Mouse (Mus musculus) heart, adult 2 months (tissue): ENCODE measurements around the gene Zfp946.

Experiments used
- CTCF ChIP-seq: fragments of 200-600 bp; IDR thresholded peaks from 2 replicates; pipeline ENCODE4 v1.8.1; 2022; ENCODE audit warnings: antibody characterized with exemption, mild to moderate bottlenecking, moderate library complexity
- EP300 ChIP-seq: fragments of 200-500 bp; IDR thresholded peaks from 2 replicates; pipeline ENCODE4 v1.6.1; 2011; ENCODE audit warnings: low read depth, low read length, control low read depth; ENCODE audit not compliant: insufficient read depth
- POLR2A ChIP-seq: fragments of 200-500 bp; IDR thresholded peaks from 2 replicates; pipeline ENCODE4 v1.6.1; 2011; ENCODE audit warnings: mild to moderate bottlenecking, low read depth, low read length, control low read depth; ENCODE audit not compliant: insufficient read depth

DNA sequence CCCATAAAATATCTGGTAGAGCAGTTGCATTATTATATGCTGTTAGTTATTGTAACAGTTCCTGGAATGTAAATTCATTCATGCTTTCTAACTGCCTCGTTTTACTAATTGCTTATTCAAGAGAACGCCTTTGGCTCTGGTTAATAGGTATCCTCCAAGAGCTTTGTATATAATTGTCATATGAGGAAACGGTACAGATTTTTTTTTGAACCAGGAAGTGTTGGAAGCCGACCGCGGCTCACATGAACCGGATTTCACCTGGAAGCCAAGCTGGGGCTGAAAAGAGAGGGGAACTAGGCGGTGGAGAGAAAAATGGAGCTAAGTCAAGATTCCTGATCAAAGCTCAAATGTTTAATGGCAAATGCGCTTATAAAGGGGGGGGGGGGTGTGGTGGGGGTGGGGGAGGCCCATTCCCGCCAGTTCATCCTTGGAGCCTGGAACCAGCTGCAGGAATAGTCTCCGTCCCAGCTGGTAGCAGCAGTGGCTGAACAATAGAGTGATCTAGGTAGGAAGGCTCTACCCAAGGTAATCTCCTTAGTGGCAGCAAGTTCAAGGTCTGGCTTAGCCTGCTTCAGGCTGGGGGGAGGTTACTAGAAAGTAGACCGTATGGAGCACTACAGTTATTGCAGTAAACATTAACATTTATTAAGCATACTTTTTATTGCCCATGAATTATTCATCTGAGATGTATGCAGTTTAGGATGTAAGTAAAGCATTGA lies 773 bp downstream of the Zfp946 start:
- TF ChIP-seq CTCF = no peak
- TF ChIP-seq POLR2A = no peak
- TF ChIP-seq EP300 = no peak
